Mouse (Mus musculus) erythroblast, embryonic 14.5 days (primary cell): ENCODE results near the gene Fam78a. TPM values are rescaled to one million over a fixed set of nuclear protein-coding genes. Genes with fewer than 3 reads are reported as not detected.

Source experiments
- H3K27me3 ChIP-seq: 2 replicates; pipeline ENCODE4 v1.6.1; 2012; ENCODE audit warnings: inconsistent platforms; ENCODE audit not compliant: control insufficient read depth
- H3K36me3 ChIP-seq: 2 replicates; pipeline ENCODE4 v1.6.1; 2012; ENCODE audit warnings: mild to moderate bottlenecking, inconsistent platforms; ENCODE audit not compliant: control insufficient read depth
- H3K4me1 ChIP-seq: 2 replicates; pipeline ENCODE4 v1.6.1; 2012; ENCODE audit warnings: inconsistent platforms; ENCODE audit not compliant: control insufficient read depth
- H3K4me3 ChIP-seq: replicated peaks from 2 replicates; pipeline ENCODE3; 2012; ENCODE audit warnings: moderate library complexity, mild to moderate bottlenecking, inconsistent platforms
- H3K9me3 ChIP-seq: 2 replicates; pipeline ENCODE4 v1.6.1; 2012; ENCODE audit warnings: low read length, inconsistent platforms, mixed read lengths; ENCODE audit not compliant: control insufficient read depth
- GATA1 ChIP-seq: IDR thresholded peaks from 2 replicates; pipeline ENCODE4 v1.6.1; 2012; ENCODE audit warnings: low read length, inconsistent platforms, mixed read lengths
- TAL1 ChIP-seq: IDR thresholded peaks from 3 replicates; pipeline ENCODE4 v1.6.1; 2012; ENCODE audit warnings: low read length, inconsistent platforms, mixed read lengths
- polyA plus RNA-seq: library from polyadenylated mRNA; stranded (reverse); fragments of >175 nt; gene quantifications from 2 replicates; pipeline ENCODE4 v1.2.3, GENCODE M21; 2012

Fam78a gene
- polyA plus RNA-seq, 1 experiment, result 12.5 TPM

DNA sequence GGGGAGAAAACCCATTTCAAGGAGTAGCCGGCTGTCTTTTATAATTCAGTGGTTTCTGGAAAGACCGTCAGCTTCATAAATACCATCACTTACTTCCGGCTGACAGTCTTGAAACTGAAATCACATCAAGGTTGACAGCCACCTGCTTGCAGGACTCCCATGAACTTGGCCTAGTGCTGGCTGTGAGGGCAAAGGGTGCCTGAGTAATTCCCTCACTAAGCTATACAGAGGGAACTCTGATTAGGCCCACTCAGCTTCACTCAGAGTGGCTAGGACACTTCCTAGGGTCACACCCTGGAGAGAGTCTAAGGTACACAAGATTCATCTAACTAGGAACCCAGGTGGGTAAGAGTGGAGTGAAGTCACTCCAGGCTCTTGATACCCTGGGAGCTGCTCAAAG is 4.0 kb downstream of the Fam78a start:
- Histone ChIP-seq H3K27me3 (peaks cover 7% of the 10 kb centered on the region; the same call in 1 of the 2 replicates), H3K4me1 (peaks cover 83% of the 10 kb centered on the region), H3K4me3 (peak overlapping the region; percentile 88), H3K9me3 (no peaks in the 10 kb centered on the region), H3K36me3 (peaks cover 72% of the 10 kb centered on the region)
- no peak for TF ChIP-seq GATA1
- no peak for TF ChIP-seq TAL1

DNA sequence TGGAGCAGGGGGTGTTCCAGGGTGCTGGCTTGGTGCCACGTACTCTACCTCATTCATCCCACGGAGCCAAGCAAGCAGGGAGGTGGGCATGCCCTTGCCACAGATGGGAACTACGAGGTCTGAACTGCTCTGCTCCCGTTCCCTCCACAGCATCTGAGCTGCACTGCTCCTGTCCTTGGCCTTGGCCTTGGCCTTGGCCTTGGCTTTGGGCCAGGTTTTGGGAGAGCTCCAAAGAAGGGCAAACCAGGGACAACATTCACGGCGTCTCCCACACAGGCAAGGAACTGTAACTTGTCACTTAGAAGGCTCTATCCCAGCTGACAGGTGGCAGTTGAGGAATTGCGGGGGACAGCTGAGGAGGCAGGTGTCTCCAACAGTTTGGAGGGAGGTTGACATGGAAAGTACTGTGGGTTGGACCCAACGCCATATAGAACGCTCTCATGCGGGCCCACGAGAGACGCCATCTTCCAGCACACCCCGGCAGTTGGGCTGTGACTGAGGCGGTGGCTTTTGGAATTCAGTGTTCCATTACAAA is 5.4 kb downstream of the Fam78a start:
- no peak for TF ChIP-seq TAL1
- TF ChIP-seq GATA1, result no peak
- H3K36me3 ChIP-seq, result peaks cover 87% of the 10 kb centered on the region
- H3K4me1 ChIP-seq, result peaks cover 81% of the 10 kb centered on the region
- peaks cover 7% of the 10 kb centered on the region; the same call in 1 of the 2 replicates for H3K27me3 ChIP-seq
- peak overlapping the region; percentile 88 for H3K4me3 ChIP-seq
- no peaks in the 10 kb centered on the region for H3K9me3 ChIP-seq

- Histone ChIP-seq H3K27me3 (peaks cover 7% of the 10 kb centered on the region; the same call in 1 of the 2 replicates), H3K4me1 (peaks cover 84% of the 10 kb centered on the region), H3K9me3 (no peaks in the 10 kb centered on the region), H3K36me3 (peaks cover 94% of the 10 kb centered on the region), H3K4me3 (peak overlapping the region; percentile 88)
- TF ChIP-seq TAL1 (no peak), GATA1 (no peak)
Observed at GRCm38 (mm10) chr2:32078522-32078921, 6.1 kb downstream of the Fam78a start.

- no peaks in the 10 kb centered on the region for H3K9me3 ChIP-seq
- H3K4me1 ChIP-seq, result peaks cover 85% of the 10 kb centered on the region
- peaks cover 98% of the 10 kb centered on the region for H3K36me3 ChIP-seq
- H3K27me3 ChIP-seq, result peaks cover 3% of the 10 kb centered on the region; the same call in 1 of the 2 replicates
- no peak for TF ChIP-seq GATA1
- no peak for TF ChIP-seq TAL1
- H3K4me3 ChIP-seq, result peak overlapping the region; percentile 88
Observed at GRCm38 (mm10) chr2:32077744-32078143, 6.9 kb downstream of the Fam78a start.

DNA sequence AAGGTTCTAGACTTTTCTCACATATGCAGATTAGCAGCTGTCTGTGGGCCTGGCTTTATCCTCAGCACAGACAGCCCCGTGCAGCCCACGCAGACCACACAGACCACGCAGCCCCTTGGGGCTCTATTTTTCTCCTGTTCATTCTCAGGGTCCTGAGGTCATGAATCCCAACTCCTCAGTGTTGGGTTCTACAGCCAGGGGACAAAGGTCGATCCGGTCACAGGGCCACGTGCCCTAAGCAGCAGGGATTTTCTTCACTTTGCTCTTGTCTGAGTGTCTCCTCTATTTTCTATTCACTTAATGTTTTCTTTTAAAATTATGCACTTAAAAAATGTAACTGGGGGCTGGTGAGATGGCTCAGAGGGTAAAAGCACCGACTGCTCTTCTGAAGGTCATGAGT is 9.3 kb downstream of the Fam78a start:
- Histone ChIP-seq H3K36me3 (peaks cover 98% of the 10 kb centered on the region), H3K27me3 (no peaks in the 10 kb centered on the region), H3K4me1 (peaks cover 79% of the 10 kb centered on the region), H3K4me3 (no peak overlapping the region), H3K9me3 (no peaks in the 10 kb centered on the region)
- TF ChIP-seq GATA1 (no peak), TAL1 (no peak)

GRCm38 (mm10) chr2:32074404-32074803 is 10.3 kb downstream of the Fam78a start:
- Histone ChIP-seq H3K36me3 (peaks cover 98% of the 10 kb centered on the region), H3K27me3 (no peaks in the 10 kb centered on the region), H3K9me3 (no peaks in the 10 kb centered on the region), H3K4me3 (no peak overlapping the region), H3K4me1 (peaks cover 73% of the 10 kb centered on the region)
- no peak for TF ChIP-seq GATA1
- TF ChIP-seq TAL1, result no peak

DNA sequence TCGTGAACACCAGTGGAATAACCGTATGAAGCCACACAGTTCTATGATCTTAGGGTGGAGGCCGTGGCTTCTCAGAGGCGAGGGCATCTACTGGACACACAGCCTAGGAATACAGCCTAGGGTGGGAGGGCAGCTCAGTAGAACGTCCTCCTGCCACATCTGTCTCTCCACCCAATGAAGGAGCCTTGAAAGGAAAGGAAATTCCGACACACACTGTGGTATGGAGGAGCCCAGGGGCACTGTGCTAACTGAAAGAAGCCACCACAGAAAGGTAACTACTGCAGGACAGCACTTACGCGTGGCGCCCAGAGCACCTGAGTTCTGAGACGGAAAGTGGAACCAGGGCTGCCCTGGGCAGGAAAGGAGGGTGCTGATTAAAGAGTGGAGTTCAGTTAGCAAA is 13.9 kb downstream of the Fam78a start:
- Histone ChIP-seq H3K27me3 (no peaks in the 10 kb centered on the region), H3K4me1 (peaks cover 76% of the 10 kb centered on the region), H3K36me3 (peaks cover 100% of the 10 kb centered on the region), H3K4me3 (no peak overlapping the region), H3K9me3 (no peaks in the 10 kb centered on the region)
- no peak for TF ChIP-seq GATA1
- TF ChIP-seq TAL1, result no peak

DNA sequence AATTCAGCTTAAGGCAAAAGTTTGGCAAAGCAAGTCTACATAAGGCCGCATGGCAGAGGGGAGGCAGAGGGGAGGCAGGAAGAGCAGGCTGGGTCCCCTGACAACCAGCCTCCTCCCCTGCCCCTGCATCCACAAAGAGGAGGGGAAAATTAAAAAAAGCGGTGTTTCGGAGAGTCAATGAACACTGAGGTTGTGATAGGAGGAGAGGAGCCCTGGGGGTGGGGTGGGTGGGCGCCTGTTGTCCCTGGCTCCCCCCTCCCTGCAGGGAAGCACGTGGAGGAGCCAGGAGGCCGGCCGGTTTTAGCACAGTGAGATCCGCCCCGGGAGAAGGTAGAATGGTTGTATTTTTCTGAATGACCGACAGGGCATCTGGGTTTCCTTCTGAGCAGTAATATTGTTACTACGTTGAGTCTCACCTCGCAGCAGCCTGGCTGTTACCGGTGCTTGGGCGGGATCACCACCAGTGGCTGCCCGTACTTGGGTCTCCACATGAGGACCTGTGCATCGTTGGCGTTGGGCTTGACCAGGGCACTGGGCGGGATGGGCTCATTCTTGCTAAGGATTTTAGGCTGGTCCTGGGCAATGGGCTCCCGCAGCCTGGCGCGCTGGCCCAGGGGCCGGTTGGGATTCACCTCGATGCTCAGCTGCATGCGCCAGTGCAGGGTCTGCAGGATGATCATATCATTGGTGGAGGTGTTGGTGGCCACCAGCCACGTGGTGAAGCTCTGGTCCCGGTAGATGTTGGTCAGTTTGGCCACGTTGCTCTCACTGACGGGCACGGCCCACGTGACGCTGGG is 15.6 kb downstream of the Fam78a start:
- no peak for TF ChIP-seq GATA1
- no peak for TF ChIP-seq TAL1
- Histone ChIP-seq H3K36me3 (peaks cover 100% of the 10 kb centered on the region), H3K9me3 (no peaks in the 10 kb centered on the region), H3K4me1 (peaks cover 78% of the 10 kb centered on the region), H3K4me3 (no peak overlapping the region), H3K27me3 (no peaks in the 10 kb centered on the region)

- H3K4me3 ChIP-seq, result no peak overlapping the region
- peaks cover 97% of the 10 kb centered on the region for H3K36me3 ChIP-seq
- TF ChIP-seq GATA1 (no peak), TAL1 (no peak)
- peaks cover 86% of the 10 kb centered on the region for H3K4me1 ChIP-seq
- H3K27me3 ChIP-seq, result no peaks in the 10 kb centered on the region
- no peaks in the 10 kb centered on the region for H3K9me3 ChIP-seq
Observed at GRCm38 (mm10) chr2:32066005-32066404, 18.7 kb downstream of the Fam78a start.
